Mouse (Mus musculus) embryo, embryonic 10.5 days (tissue): Measurements from ENCODE around the gene Il4.
"Not testable (repeated sequence)": the region's sequence is repeated elsewhere in the genome, so short reads cannot be mapped to it uniquely, and the experiment has no call there.

Experiments used
- DNase-seq: peaks from one replicate; pipeline ENCODE4 v3.0.0-alpha.2; 2015; ENCODE audit warnings: low spot score

Gene Il4

DNA sequence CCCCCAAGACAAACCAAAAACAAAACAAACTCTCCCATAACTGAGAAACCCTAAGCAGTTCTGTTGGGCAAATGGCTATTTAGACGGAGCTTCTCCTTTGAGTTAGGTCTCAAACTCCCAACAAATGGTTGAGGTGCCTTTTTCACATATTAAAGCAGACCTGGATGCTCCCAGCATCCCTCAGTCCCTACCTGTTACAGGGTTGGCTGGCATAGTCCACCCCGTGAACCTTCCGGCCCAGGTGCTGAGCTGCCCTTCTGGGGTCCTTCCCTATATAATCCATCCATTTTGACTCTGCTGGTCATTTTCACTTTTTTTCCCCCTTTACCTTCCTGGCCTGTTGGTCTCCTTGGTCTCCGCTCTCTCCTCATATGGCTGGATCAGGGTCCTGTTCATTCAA is 51.8 kb downstream of the Il4 start:
- DNase-seq = no peak

DNA sequence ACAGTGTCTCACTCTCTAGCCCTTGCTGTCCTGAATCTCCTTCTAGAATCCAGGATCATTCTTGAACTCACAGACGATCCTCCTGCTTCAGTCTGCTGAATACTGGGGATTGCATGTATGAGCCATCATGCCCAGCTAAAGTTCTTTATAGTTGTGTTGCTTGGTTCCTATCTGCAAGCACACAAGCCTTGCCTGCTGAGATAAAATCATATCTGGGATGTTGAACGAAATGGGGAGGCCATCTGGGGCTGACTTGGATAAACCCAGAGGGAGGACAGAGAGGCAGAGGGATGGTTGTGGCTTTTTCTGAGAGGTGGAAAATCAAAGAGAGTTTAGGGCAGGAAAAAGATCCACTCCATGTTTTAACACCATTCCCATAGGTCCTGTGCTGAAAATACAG is 56.5 kb downstream of the Il4 start:
- DNase-seq = no peak

GRCm38 (mm10) chr11:53559980-53560379 is 58.5 kb downstream of the Il4 start:
- not testable (repeated sequence) for DNase-seq

DNA sequence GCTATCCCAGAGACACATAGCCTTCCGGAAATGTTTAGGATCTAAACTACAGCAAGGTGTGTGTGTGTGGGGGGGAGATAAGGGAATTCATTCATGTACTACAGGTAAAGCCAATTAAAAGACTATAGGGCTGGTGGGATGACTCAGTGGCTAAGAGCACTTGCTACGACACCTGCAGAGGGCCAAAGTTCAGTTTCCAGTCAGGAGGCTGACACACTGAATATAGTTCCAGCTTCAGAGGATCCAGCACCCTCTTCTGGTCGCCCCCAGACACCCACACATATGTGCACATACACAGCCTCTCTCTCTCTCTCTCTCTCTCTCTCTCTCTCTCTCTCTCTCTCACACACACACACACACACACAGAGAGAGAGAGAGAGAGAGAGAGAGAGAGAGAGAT is 60.5 kb downstream of the Il4 start:
- not testable (repeated sequence) for DNase-seq

DNA sequence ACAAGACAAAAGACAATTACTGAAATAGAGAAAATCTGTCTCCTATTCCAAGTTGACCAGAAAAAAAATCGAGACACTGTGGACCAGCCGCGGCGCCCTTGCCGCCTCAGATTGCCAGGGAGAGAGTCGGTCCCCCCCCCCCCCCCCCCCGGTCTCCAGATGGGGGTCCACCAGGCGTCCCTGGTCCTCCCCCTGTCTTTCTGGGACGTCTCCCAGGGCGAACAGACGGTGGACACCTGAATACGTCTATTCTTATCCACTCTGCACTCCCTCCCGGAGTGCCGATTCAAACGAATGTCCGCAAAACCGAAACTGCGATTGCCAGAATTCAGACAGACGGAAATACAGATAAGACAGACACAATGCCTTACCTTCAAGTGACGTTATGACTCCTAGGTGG is 61.9 kb downstream of the Il4 start:
- DNase-seq = not testable (repeated sequence)
